Mouse (Mus musculus) stomach, postnatal 0 days (tissue): ENCODE measurements around the gene Mob3a.

Source experiments
- CTCF ChIP-seq: IDR thresholded peaks from 2 replicates; pipeline ENCODE4 v1.5.1; 2016; ENCODE audit warnings: antibody characterized with exemption, low read depth, mild to moderate bottlenecking, moderate library complexity
- EP300 ChIP-seq: optimal IDR thresholded peaks from 2 replicates; pipeline ENCODE3; 2016; ENCODE audit warnings: antibody characterized with exemption

- TF ChIP-seq CTCF (no peak), EP300 (no peak)
Measured at GRCm38 (mm10) chr10:80698605-80699004, 3.2 kb downstream of the Mob3a start.
